Mouse (Mus musculus) ovary, postnatal 36 days (tissue): ENCODE results near the gene Fam19a5.

Source experiments
- DNase-seq: peaks from one replicate; pipeline ENCODE4 v3.0.0; 2022; ENCODE audit warnings: low spot score, mixed read lengths

Gene Fam19a5

GRCm38 (mm10) chr15:87596731-87597130 lies 52.6 kb downstream of the Fam19a5 start:
- no peak for DNase-seq

GRCm38 (mm10) chr15:87597149-87597548 lies 53.0 kb downstream of the Fam19a5 start:
- no peak for DNase-seq

DNA sequence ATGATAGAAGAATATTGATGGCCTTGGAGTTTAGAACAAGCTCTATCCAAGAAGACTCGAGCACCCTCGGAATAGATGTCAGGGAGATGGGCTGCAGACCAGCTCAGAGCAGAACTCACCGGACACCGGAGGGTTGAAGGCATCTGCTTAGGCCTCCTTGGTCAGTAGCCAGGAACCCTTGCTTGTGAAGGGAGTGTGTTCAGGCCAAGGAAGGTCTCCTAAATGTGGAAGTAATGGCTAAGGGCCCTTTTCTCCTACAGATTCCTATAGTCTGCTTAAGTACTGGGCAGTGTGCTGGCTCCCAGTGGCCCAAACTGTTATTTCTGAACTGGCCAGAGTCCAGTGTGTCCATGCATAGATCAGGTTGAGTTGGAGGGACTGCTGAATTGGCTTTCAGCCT lies 53.7 kb downstream of the Fam19a5 start:
- DNase-seq: no peak

GRCm38 (mm10) chr15:87598636-87599035 lies 54.5 kb downstream of the Fam19a5 start:
- DNase-seq: no peak

DNA sequence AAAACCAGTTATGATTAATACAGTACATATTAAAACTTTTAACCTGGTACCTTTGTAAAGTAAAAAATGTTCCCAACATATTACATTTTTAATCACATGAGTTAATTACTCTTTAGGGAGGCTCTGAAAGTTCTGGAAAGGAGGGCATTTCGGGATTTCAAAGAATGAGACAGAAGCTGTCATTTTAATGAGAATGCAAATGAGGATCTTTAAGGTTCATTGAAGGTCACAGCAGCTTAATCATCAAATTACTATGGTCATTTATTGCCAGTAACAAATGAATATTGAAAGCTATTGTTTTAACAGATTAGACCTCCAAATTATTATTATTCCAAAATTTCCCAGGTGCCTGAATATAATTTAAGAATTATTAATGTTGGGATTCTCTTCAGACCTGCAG lies 59.2 kb downstream of the Fam19a5 start:
- DNase-seq: no peak

GRCm38 (mm10) chr15:87605504-87606280 lies 61.6 kb downstream of the Fam19a5 start:
- no peak for DNase-seq

GRCm38 (mm10) chr15:87606702-87607101 lies 62.6 kb downstream of the Fam19a5 start:
- no peak for DNase-seq

GRCm38 (mm10) chr15:87609236-87609635 lies 65.1 kb downstream of the Fam19a5 start:
- DNase-seq: no peak

DNA sequence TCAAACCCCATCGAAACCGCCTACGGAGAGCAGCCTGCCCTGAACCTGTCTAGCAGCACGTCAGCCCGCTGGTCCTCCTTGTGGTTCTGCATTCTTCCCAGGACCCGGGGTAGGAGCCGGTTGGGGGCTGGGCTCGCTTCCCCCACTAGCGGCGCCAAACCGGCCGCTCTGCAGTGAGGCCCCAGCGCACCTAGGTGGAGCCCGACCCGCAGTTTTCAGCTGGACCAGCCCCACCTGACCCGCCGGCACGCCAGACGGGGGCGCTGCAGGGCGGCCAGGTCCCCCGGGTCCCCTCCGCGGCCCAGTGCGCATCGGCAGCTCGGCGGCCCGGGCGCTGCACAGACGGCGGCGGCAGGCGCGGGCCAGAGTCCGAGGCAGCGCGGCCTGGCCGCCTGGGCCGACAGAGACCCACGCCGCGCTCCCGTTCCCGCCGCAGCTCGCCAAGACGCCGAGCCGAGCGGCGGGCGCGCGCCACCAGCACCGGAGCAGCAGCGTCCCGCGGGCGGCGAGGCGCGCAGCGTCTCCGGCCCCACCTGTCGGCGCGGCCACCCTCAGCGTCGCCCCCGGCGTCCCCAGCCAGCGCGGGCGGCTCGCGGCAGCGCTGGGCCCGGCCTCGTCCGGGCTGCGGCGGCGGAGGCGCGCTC lies 80.0 kb downstream of the Fam19a5 start:
- DNase-seq: peak; percentile 89

- no peak for DNase-seq
Observed at GRCm38 (mm10) chr15:87624610-87625091, 80.6 kb downstream of the Fam19a5 start.

DNA sequence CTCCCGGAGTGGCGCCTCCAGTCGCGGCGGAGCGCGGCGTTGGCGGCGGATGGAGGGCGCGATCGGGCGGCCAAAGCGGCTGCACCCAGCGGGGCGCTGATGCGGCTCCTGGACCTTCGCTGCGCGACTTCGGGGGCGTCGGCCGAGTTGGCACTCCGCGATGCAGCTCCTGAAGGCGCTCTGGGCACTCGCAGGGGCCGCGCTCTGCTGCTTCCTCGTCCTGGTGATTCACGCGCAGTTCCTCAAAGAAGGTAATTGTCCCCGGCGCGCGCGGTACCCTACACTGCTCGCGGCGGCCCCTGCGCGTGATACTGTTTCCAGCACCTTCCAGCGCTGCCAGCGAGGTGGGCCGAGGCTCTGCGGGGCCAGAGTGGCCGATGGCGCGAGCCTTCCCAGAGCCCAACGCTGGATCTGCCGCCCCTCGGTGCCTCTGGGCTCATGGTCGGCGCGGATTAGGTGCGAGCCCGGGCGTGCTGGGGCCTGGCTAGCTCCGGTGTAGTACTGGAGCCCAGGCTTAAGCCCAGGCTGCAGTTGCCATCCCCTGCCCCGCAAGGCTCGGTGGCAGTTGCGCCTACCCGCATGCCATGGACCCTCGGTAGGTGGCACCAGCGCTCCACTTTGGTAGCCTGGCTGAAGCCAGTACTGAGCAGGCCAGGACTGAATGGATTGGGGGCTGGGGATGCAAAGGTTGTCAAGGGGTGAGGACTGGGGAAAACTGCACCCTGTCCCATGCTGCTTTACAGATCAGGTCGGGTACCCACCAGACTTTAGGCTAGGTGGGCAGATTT lies 81.3 kb downstream of the Fam19a5 start:
- DNase-seq: peak; percentile 89

GRCm38 (mm10) chr15:87635272-87635671 lies 91.2 kb downstream of the Fam19a5 start:
- DNase-seq: no peak

- DNase-seq: no peak
Observed at GRCm38 (mm10) chr15:87636407-87636806, 92.3 kb downstream of the Fam19a5 start.

- no peak for DNase-seq
Observed at GRCm38 (mm10) chr15:87637234-87637633, 93.1 kb downstream of the Fam19a5 start.

DNA sequence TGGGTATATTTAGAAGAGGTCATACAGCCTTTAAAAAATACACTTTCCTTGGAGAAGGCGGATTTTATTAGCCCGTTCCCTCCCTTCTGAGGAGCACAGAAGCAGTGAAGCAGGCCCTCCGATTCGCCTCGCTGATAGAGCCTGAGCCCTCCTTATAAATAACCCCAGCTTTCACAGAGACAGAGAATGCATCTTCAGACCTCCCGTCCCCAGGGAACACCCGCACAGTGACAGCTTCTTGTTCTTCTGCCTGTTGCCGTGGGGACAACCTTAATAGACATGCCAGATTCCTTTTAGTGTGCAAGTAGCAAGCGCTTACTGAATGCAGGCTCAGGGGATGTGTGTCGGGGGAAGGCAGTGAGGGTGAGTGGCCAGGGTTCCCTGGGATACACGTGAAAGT lies 94.2 kb downstream of the Fam19a5 start:
- DNase-seq: no peak

GRCm38 (mm10) chr15:87646313-87647061 lies 102.4 kb downstream of the Fam19a5 start:
- DNase-seq: no peak

- peak; percentile 12 for DNase-seq
Observed at GRCm38 (mm10) chr15:87649651-87650050, 105.6 kb downstream of the Fam19a5 start.

GRCm38 (mm10) chr15:87654551-87654950 lies 110.5 kb downstream of the Fam19a5 start:
- DNase-seq: no peak

GRCm38 (mm10) chr15:87656496-87657155 lies 112.5 kb downstream of the Fam19a5 start:
- DNase-seq: no peak

- DNase-seq: no peak
Observed at GRCm38 (mm10) chr15:87659729-87660128, 115.6 kb downstream of the Fam19a5 start.

GRCm38 (mm10) chr15:87661954-87662353 lies 117.9 kb downstream of the Fam19a5 start:
- DNase-seq: no peak
